Comparison of ENCODE assay signal across 9 mouse cellular contexts in genomic region chr17:32118484-32118883, GRCm38 (mm10). TPM values are rescaled to one million over a fixed set of nuclear protein-coding genes. Genes with fewer than 3 reads are reported as not detected.
DNase-seq lines count a peak whose midpoint lies in the region; ATAC-seq and TF ChIP-seq lines count a peak whose summit lies in the region.
"Had no signal": no experiment of that assay in that cellular context is flagged by ENCODE, and none has a peak within 500 bp of the region (broad histone marks: within the 10 kb centered on the region; RNA-seq: fewer than 3 reads in every experiment).

No protein-coding gene starts in this region.

- intact Hi-C loops in gastrocnemius, adult 2 months (cut with DNase I): no loop called here
- intact Hi-C loops in gastrocnemius, postnatal 14 days (cut with DNase I; ENCODE audit: low total_unique reads): no loop called here

- TF ChIP-seq CTCF in gastrocnemius, adult 2 months (IDR thresholded peaks at IDR 0.05): peak; percentile 16; the same call in 1 of the 2 replicates

- ATAC-seq in embryonic facial prominence, embryonic 11.5 days (replicated peaks; ENCODE audit: insufficient number of reproducible peaks, low FRiP score, low TSS enrichment, low read depth): 0 out of 2 replicates have a peak, but pooled peaks have one; percentile 27
- no peak for ATAC-seq in hindbrain, embryonic 15.5 days (ENCODE audit: low FRiP score, low read depth)
- ATAC-seq in midbrain, embryonic 16.5 days: 0 out of 2 replicates have a peak, but pooled peaks have one; percentile 26
- ATAC-seq in monocyte, adult 5-6 weeks (replicated peaks; ENCODE audit: insufficient number of reproducible peaks, low FRiP score, low TSS enrichment, poor library complexity, severe bottlenecking): no peak
- ATAC-seq in inflammation-experienced regulatory T-cells, adult 6 months: no peak

- H3K36me3 ChIP-seq in embryonic facial prominence, embryonic 11.5 days (replicated peaks; ENCODE audit: control insufficient read depth, insufficient read depth, low read depth, low read length): peaks cover 7% of the 10 kb centered on the region; the same call in 1 of the 2 replicates
- no peaks in the 10 kb centered on the region for H3K36me3 ChIP-seq in hindbrain, embryonic 15.5 days
- no peaks in the 10 kb centered on the region for H3K36me3 ChIP-seq in midbrain, embryonic 16.5 days (ENCODE audit: control insufficient read depth, insufficient read depth, low read length)

- H3K4me1 ChIP-seq in embryonic facial prominence, embryonic 11.5 days (ENCODE audit: control insufficient read depth, insufficient read depth, low read length): no peaks in the 10 kb centered on the region; the same call in 1 of the 2 replicates
- peaks cover 41% of the 10 kb centered on the region for H3K4me1 ChIP-seq in hindbrain, embryonic 15.5 days (replicated peaks)
- H3K4me1 ChIP-seq in midbrain, embryonic 16.5 days (ENCODE audit: control insufficient read depth, insufficient read depth, low read length): peaks cover 11% of the 10 kb centered on the region

- no peaks in the 10 kb centered on the region for H3K9me3 ChIP-seq in embryonic facial prominence, embryonic 11.5 days (replicated peaks; ENCODE audit: control insufficient read depth, low read length)
- H3K9me3 ChIP-seq in hindbrain, embryonic 15.5 days: no peaks in the 10 kb centered on the region
- no peaks in the 10 kb centered on the region for H3K9me3 ChIP-seq in midbrain, embryonic 16.5 days (replicated peaks; ENCODE audit: control insufficient read depth, low read length, poor library complexity, severe bottlenecking)

- H3K9ac ChIP-seq in embryonic facial prominence, embryonic 11.5 days (replicated peaks; ENCODE audit: low read length): no peak overlapping the region
- H3K9ac ChIP-seq in hindbrain, embryonic 15.5 days: no peak overlapping the region
- peak overlapping the region; percentile 41; the same call in 1 of the 2 replicates for H3K9ac ChIP-seq in midbrain, embryonic 16.5 days (ENCODE audit: low read depth, low read length)

- peak overlapping the region; percentile 10 for H3K4me2 ChIP-seq in embryonic facial prominence, embryonic 11.5 days (ENCODE audit: low read depth, low read length)
- peak overlapping the region; percentile 49 for H3K4me2 ChIP-seq in hindbrain, embryonic 15.5 days
- H3K4me2 ChIP-seq in midbrain, embryonic 16.5 days (ENCODE audit: low read length): peak overlapping the region; percentile 51

- WGBS in embryonic facial prominence, embryonic 11.5 days: 15% methylated on average over 3 of the region's 3 CpGs
- 15% methylated on average over 3 of the region's 3 CpGs for WGBS in hindbrain, embryonic 15.5 days
- 34% methylated on average over 2 of the region's 3 CpGs for WGBS in midbrain, embryonic 16.5 days

- H3K27ac ChIP-seq in gastrocnemius, adult 2 months: peak overlapping the region; percentile 73
- H3K27ac ChIP-seq in embryonic facial prominence, embryonic 11.5 days (replicated peaks; ENCODE audit: low read depth, low read length): no peak overlapping the region
- peak overlapping the region; percentile 62 for H3K27ac ChIP-seq in hindbrain, embryonic 15.5 days (replicated peaks)
- peak overlapping the region; percentile 55 for H3K27ac ChIP-seq in midbrain, embryonic 16.5 days (ENCODE audit: low read length)

- H3K27me3 ChIP-seq in embryonic facial prominence, embryonic 11.5 days (ENCODE audit: control insufficient read depth, insufficient read depth, low read length): peaks cover 3% of the 10 kb centered on the region; the same call in 1 of the 2 replicates
- no peaks in the 10 kb centered on the region for H3K27me3 ChIP-seq in hindbrain, embryonic 15.5 days
- H3K27me3 ChIP-seq in midbrain, embryonic 16.5 days (ENCODE audit: control insufficient read depth, insufficient read depth, low read depth, low read length): no peaks in the 10 kb centered on the region

- peak overlapping the region; percentile 39 for H3K4me3 ChIP-seq in gastrocnemius, adult 2 months
- H3K4me3 ChIP-seq in embryonic facial prominence, embryonic 11.5 days (ENCODE audit: low read depth, low read length): no peak overlapping the region
- no peak overlapping the region; the same call in 1 of the 2 replicates for H3K4me3 ChIP-seq in hindbrain, embryonic 15.5 days
- H3K4me3 ChIP-seq in midbrain, embryonic 16.5 days (ENCODE audit: low read depth, low read length): no peak overlapping the region

- DNase-seq in gastrocnemius, adult 2 months: no peak
- DNase-seq in gastrocnemius, postnatal 14 days: no peak
- no peak for DNase-seq in embryonic facial prominence, embryonic 11.5 days (ENCODE audit: low spot score)
- no peak for DNase-seq in thymus, postnatal 14 days
- DNase-seq: cerebellum, adult 9-10 months had no signal

RNA-seq across cellular contexts. Expression of gene Notch3, which starts 48.2 kb away (rescaled TPM):
- 10 to 100 TPM; 10.7 to 14.8 TPM for total RNA-seq in gastrocnemius, adult 2 months (2021)
- total RNA-seq in gastrocnemius, postnatal 14 days (2021): 10 to 100 TPM; 28.5 to 34.6 TPM
- 17.7 and 18.2 TPM in 2 replicates for polyA plus RNA-seq in embryonic facial prominence, embryonic 11.5 days (2014; fragmentation: Nextera tagmentation; extraction: Ambion mirVana)
- 8.2 and 10.5 TPM in 2 replicates for polyA plus RNA-seq in hindbrain, embryonic 15.5 days (2015; fragmentation: Nextera tagmentation; extraction: Ambion mirVana)
- 6.9 TPM in 2 replicates for polyA plus RNA-seq in midbrain, embryonic 16.5 days (2015; fragmentation: Nextera tagmentation; extraction: Ambion mirVana)
- not detected in 3 replicates for total RNA-seq in monocyte, adult 5-6 weeks (2017)
- not detected for polyA plus RNA-seq in inflammation-experienced regulatory T-cells, adult 6 months (2017; shearing (Covaris generic))

Comparison
In these comparisons a context has a peak if more than half of its experiments do, and no peak if none do; other contexts are left out.
1. ATAC-seq: peak in embryonic facial prominence, embryonic 11.5 days (single experiment) and midbrain, embryonic 16.5 days (single experiment); none in hindbrain, embryonic 15.5 days (single experiment), monocyte, adult 5-6 weeks (single experiment) and inflammation-experienced regulatory T-cells, adult 6 months (single experiment).
2. Peak in every context shown above with its lines, with median percentiles within 50 percentile points of each other: H3K4me2 ChIP-seq.